Mouse (Mus musculus): ENCODE data around the gene Bmp8a. TPM values are rescaled to one million over a fixed set of nuclear protein-coding genes. Genes with fewer than 3 reads are reported as not detected.

Bmp8a gene
- polyA plus RNA-seq, 1 experiment: 1.2 TPM

DNA sequence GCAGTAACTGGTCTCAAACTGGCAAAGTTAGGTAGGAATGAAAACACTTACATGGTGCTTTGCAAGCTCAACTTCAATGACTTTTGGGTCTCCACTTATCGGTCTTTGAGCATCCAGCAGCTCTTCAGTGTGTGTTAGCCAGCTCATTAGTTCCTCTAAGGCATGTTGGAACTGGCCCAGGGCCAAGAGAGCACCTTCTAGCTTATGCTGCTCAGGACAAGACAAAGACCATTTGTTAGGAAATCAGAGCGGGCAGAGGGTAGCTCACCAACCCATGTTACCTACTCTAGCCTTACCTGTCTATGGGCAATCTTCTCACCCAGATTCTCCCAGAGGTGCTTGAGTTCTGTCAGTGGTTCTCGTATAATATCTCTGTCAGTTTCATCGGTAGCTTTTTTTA, 39.0 kb upstream of the Bmp8a start:
- peaks cover 99% of the 10 kb centered on the region for H3K36me3 ChIP-seq (ENCODE audit: control insufficient read depth, insufficient read depth)
- H3K4me3 ChIP-seq: no peak overlapping the region
- no peaks in the 10 kb centered on the region for H3K27me3 ChIP-seq (ENCODE audit: control insufficient read depth, insufficient read depth, insufficient read length)
- H3K79me2 ChIP-seq (ENCODE audit: control insufficient read depth, insufficient read depth): no peaks in the 10 kb centered on the region
- H3ac ChIP-seq (ENCODE audit: control insufficient read depth, insufficient read length): no peak overlapping the region
- TF ChIP-seq TCF3 (IDR thresholded peaks at IDR 0.05; ENCODE audit: insufficient read length, low read depth) (no peak), POLR2A (IDR thresholded peaks at IDR 0.05; ENCODE audit: insufficient read length, low read depth) (no peak), TCF12 (IDR thresholded peaks at IDR 0.05; ENCODE audit: insufficient read depth, poor library complexity, severe bottlenecking) (no peak), MYOG (IDR thresholded peaks at IDR 0.05; ENCODE audit: control insufficient read depth in 1 of 3, insufficient read depth in 1 of 3, insufficient read length in 2 of 3, low read depth in 2 of 3) (no peak)
- no peak overlapping the region for H3K4me2 ChIP-seq (ENCODE audit: low read depth)

DNA sequence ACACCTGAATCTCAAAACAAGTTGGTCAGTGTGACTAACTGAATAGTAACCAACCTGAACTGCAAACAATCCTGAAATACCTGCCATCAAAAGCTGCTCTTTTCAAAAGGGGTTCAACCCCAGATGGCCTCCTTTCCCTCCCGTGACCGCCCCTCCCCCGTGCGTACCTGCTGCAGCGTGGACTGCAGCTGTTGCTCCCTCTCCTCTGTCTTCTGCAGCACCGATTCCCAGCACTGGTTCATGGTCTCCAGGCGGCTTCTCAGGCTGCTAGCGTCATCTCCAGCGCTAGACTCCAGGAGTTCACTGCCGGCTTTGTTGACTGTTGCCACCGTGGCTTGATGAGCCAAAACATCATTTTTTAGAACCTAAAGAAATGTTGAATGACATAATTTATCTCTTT, 38.5 kb upstream of the Bmp8a start:
- no peak overlapping the region for H3ac ChIP-seq (ENCODE audit: control insufficient read depth, insufficient read length)
- no peak overlapping the region for H3K4me3 ChIP-seq
- H3K27me3 ChIP-seq (ENCODE audit: control insufficient read depth, insufficient read depth, insufficient read length): no peaks in the 10 kb centered on the region
- H3K36me3 ChIP-seq (ENCODE audit: control insufficient read depth, insufficient read depth): peaks cover 99% of the 10 kb centered on the region
- no peaks in the 10 kb centered on the region for H3K79me2 ChIP-seq (ENCODE audit: control insufficient read depth, insufficient read depth)
- peak; percentile 53 for TF ChIP-seq POLR2AphosphoS2 (IDR thresholded peaks at IDR 0.05; ENCODE audit: insufficient read length, low read depth)
- TF ChIP-seq POLR2A (IDR thresholded peaks at IDR 0.05; ENCODE audit: insufficient read length, low read depth): peak; percentile 25
- peak in 1 of 3 experiments; percentile 16 for TF ChIP-seq MYOD1 (IDR thresholded peaks at IDR 0.05; ENCODE audit: control insufficient read depth in 1 of 3, insufficient read length in 2 of 3, low read depth in 2 of 3)
- TF ChIP-seq E2F4 (IDR thresholded peaks at IDR 0.05; ENCODE audit: insufficient read depth): no peak
- no peak overlapping the region for H3K4me2 ChIP-seq (ENCODE audit: low read depth)

GRCm38 (mm10) chr4:123376031-123376430, 33.0 kb upstream of the Bmp8a start:
- peak; percentile 13 for TF ChIP-seq POLR2AphosphoS2 (IDR thresholded peaks at IDR 0.05; ENCODE audit: insufficient read length, low read depth)
- no peak for TF ChIP-seq E2F4 (IDR thresholded peaks at IDR 0.05; ENCODE audit: insufficient read depth)
- TF ChIP-seq TCF3 (IDR thresholded peaks at IDR 0.05; ENCODE audit: insufficient read length, low read depth): no peak
- Histone ChIP-seq H3K4me2 (ENCODE audit: low read depth) (no peak overlapping the region), H3K36me3 (ENCODE audit: control insufficient read depth, insufficient read depth) (peaks cover 97% of the 10 kb centered on the region), H3K4me3 (no peak overlapping the region), H3K79me2 (ENCODE audit: control insufficient read depth, insufficient read depth) (no peaks in the 10 kb centered on the region), H3K27me3 (ENCODE audit: control insufficient read depth, insufficient read depth, insufficient read length) (no peaks in the 10 kb centered on the region), H3ac (ENCODE audit: control insufficient read depth, insufficient read length) (no peak overlapping the region)

DNA sequence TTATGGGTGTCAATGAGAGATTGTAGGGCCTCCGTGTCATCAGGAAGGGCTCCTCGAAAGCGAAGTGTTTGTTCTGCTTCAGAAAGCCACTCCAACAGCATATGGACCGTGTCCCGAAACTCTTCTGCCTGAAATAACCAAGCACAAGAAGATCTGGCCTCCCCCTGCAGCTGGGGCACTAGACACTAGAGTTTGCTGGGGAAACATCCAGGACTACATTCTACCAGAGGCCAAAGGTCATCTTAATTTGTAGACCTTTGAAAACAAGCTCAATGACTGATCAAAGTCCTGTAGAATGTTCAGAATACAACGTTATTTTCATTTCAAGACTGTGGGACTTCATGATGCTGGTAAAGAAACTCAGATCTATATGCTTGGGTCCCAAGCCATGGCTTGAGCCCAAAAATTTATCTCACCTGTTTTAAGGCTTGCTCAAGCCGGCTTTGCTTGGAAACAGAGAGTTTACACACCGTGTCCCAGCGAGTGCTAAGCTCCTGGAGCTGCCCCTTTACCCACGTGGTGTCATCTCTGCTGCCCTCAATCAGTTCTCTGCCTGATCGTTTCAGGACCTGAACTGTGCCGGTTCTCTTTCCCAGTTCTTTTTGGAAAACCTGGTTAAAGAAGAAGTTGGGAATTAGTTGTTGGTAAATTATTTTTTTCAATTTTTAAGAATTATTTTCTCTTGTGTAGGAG, 31.4 kb upstream of the Bmp8a start:
- no peaks in the 10 kb centered on the region for H3K27me3 ChIP-seq (ENCODE audit: control insufficient read depth, insufficient read depth, insufficient read length)
- peaks cover 96% of the 10 kb centered on the region for H3K36me3 ChIP-seq (ENCODE audit: control insufficient read depth, insufficient read depth)
- TF ChIP-seq MYOD1 (IDR thresholded peaks at IDR 0.05; ENCODE audit: control insufficient read depth in 1 of 3, insufficient read length in 2 of 3, low read depth in 2 of 3) (no peak), MAX (IDR thresholded peaks at IDR 0.05; ENCODE audit: low read depth) (no peak), TCF12 (IDR thresholded peaks at IDR 0.05; ENCODE audit: insufficient read depth, poor library complexity, severe bottlenecking) (no peak), E2F4 (IDR thresholded peaks at IDR 0.05; ENCODE audit: insufficient read depth) (no peak), USF1 (IDR thresholded peaks at IDR 0.05; ENCODE audit: low read depth) (no peak), REST (IDR thresholded peaks at IDR 0.05; ENCODE audit: insufficient read depth, insufficient read length) (no peak), POLR2A (IDR thresholded peaks at IDR 0.05; ENCODE audit: insufficient read length, low read depth) (no peak), CEBPB (IDR thresholded peaks at IDR 0.05; ENCODE audit: insufficient read depth, poor library complexity, severe bottlenecking) (no peak), POLR2AphosphoS2 (IDR thresholded peaks at IDR 0.05; ENCODE audit: insufficient read length, low read depth) (no peak), SRF (IDR thresholded peaks at IDR 0.05; ENCODE audit: control insufficient read depth, insufficient read length, low read depth) (no peak), TCF3 (IDR thresholded peaks at IDR 0.05; ENCODE audit: insufficient read length, low read depth) (no peak), MYOG (IDR thresholded peaks at IDR 0.05; ENCODE audit: control insufficient read depth in 1 of 3, insufficient read depth in 1 of 3, insufficient read length in 2 of 3, low read depth in 2 of 3) (no peak)
- H3K79me2 ChIP-seq (ENCODE audit: control insufficient read depth, insufficient read depth): no peaks in the 10 kb centered on the region
- no peak overlapping the region for H3K4me2 ChIP-seq (ENCODE audit: low read depth)
- H3K4me3 ChIP-seq: no peak overlapping the region
- H3ac ChIP-seq (ENCODE audit: control insufficient read depth, insufficient read length): no peak overlapping the region

- Histone ChIP-seq H3K4me3 (no peak overlapping the region), H3ac (ENCODE audit: control insufficient read depth, insufficient read length) (no peak overlapping the region), H3K79me2 (ENCODE audit: control insufficient read depth, insufficient read depth) (no peaks in the 10 kb centered on the region), H3K4me2 (ENCODE audit: low read depth) (no peak overlapping the region), H3K27me3 (ENCODE audit: control insufficient read depth, insufficient read depth, insufficient read length) (no peaks in the 10 kb centered on the region), H3K36me3 (ENCODE audit: control insufficient read depth, insufficient read depth) (peaks cover 92% of the 10 kb centered on the region)
- TF ChIP-seq E2F4 (IDR thresholded peaks at IDR 0.05; ENCODE audit: insufficient read depth): no peak
- no peak for TF ChIP-seq TCF12 (IDR thresholded peaks at IDR 0.05; ENCODE audit: insufficient read depth, poor library complexity, severe bottlenecking)
- TF ChIP-seq TCF3 (IDR thresholded peaks at IDR 0.05; ENCODE audit: insufficient read length, low read depth): no peak
- TF ChIP-seq POLR2A (IDR thresholded peaks at IDR 0.05; ENCODE audit: insufficient read length, low read depth): no peak
- TF ChIP-seq USF1 (IDR thresholded peaks at IDR 0.05; ENCODE audit: low read depth): no peak
- TF ChIP-seq REST (IDR thresholded peaks at IDR 0.05; ENCODE audit: insufficient read depth, insufficient read length): no peak
- no peak for TF ChIP-seq CEBPB (IDR thresholded peaks at IDR 0.05; ENCODE audit: insufficient read depth, poor library complexity, severe bottlenecking)
- TF ChIP-seq MYOG (IDR thresholded peaks at IDR 0.05; ENCODE audit: control insufficient read depth in 1 of 3, insufficient read depth in 1 of 3, insufficient read length in 2 of 3, low read depth in 2 of 3): no peak
- no peak for TF ChIP-seq POLR2AphosphoS2 (IDR thresholded peaks at IDR 0.05; ENCODE audit: insufficient read length, low read depth)
- no peak for TF ChIP-seq SRF (IDR thresholded peaks at IDR 0.05; ENCODE audit: control insufficient read depth, insufficient read length, low read depth)
These were observed 20.5 kb upstream of the Bmp8a start for GRCm38 (mm10) chr4:123363555-123363954.

All from myocyte (in vitro differentiated cells).